Mouse (Mus musculus): ENCODE measurements at regions not wholly inside any gene's neighbourhood (a gene's known extent, or its start where the extent isn't known, plus 50 kb on each side); places are given as distances from the start of the nearest gene placed in this dataset.

GRCm38 (mm10) chr11:37936439-37937134, 700.8 kb upstream of the Tenm2 start:
- Histone ChIP-seq H3K4me3 (ENCODE audit: insufficient read depth, low read depth, low read length) (no peak overlapping the region), H3K27ac (ENCODE audit: insufficient read depth, low read depth, low read length) (no peak overlapping the region), H3K4me1 (ENCODE audit: control insufficient read depth, insufficient read depth, low read length) (no peaks in the 10 kb centered on the region)
- WGBS: 61% methylated on average over 5 of the region's 5 CpGs
- TF ChIP-seq CTCF (IDR thresholded peaks at IDR 0.05; ENCODE audit: insufficient read depth, low read depth, low read length): no peak
- TF ChIP-seq POLR2A (IDR thresholded peaks at IDR 0.05; ENCODE audit: insufficient read depth, low read depth, low read length): no peak

- WGBS: 48% methylated on average over 2 of the region's 2 CpGs
- no peak overlapping the region for H3K4me3 ChIP-seq (ENCODE audit: insufficient read depth, low read depth, low read length)
- no peak overlapping the region for H3K27ac ChIP-seq (ENCODE audit: insufficient read depth, low read depth, low read length)
- TF ChIP-seq POLR2A (IDR thresholded peaks at IDR 0.05; ENCODE audit: insufficient read depth, low read depth, low read length): no peak
- TF ChIP-seq CTCF (IDR thresholded peaks at IDR 0.05; ENCODE audit: insufficient read depth, low read depth, low read length): no peak
- no peaks in the 10 kb centered on the region for H3K4me1 ChIP-seq (ENCODE audit: control insufficient read depth, insufficient read depth, low read length)
Measured at GRCm38 (mm10) chr11:37913161-37913560, 677.4 kb upstream of the Tenm2 start.

GRCm38 (mm10) chr11:37904991-37905390, 669.2 kb upstream of the Tenm2 start:
- no peak for TF ChIP-seq CTCF (IDR thresholded peaks at IDR 0.05; ENCODE audit: insufficient read depth, low read depth, low read length)
- no peak for TF ChIP-seq POLR2A (IDR thresholded peaks at IDR 0.05; ENCODE audit: insufficient read depth, low read depth, low read length)
- H3K4me3 ChIP-seq (ENCODE audit: insufficient read depth, low read depth, low read length): no peak overlapping the region
- 54% methylated on average over 2 of the region's 2 CpGs for WGBS

GRCm38 (mm10) chr11:37897713-37898112, 661.9 kb upstream of the Tenm2 start:
- H3K27ac ChIP-seq (ENCODE audit: insufficient read depth, low read depth, low read length): no peak overlapping the region
- H3K4me3 ChIP-seq (ENCODE audit: insufficient read depth, low read depth, low read length): no peak overlapping the region
- TF ChIP-seq POLR2A (IDR thresholded peaks at IDR 0.05; ENCODE audit: insufficient read depth, low read depth, low read length) (no peak), CTCF (IDR thresholded peaks at IDR 0.05; ENCODE audit: insufficient read depth, low read depth, low read length) (no peak)

More at GRCm38 (mm10) chr11:37904991-37905390, 669.2 kb upstream of the Tenm2 start:
- no peaks in the 10 kb centered on the region for H3K4me1 ChIP-seq (ENCODE audit: control insufficient read depth, insufficient read depth, low read length)
- H3K27ac ChIP-seq (ENCODE audit: insufficient read depth, low read depth, low read length): no peak overlapping the region

GRCm38 (mm10) chr11:37882717-37883116, 647.0 kb upstream of the Tenm2 start:
- Histone ChIP-seq H3K4me1 (ENCODE audit: control insufficient read depth, insufficient read depth, low read length) (no peaks in the 10 kb centered on the region), H3K27ac (ENCODE audit: insufficient read depth, low read depth, low read length) (no peak overlapping the region), H3K4me3 (ENCODE audit: insufficient read depth, low read depth, low read length) (no peak overlapping the region)
- 61% methylated on average over 4 of the region's 4 CpGs for WGBS
- no peak for TF ChIP-seq POLR2A (IDR thresholded peaks at IDR 0.05; ENCODE audit: insufficient read depth, low read depth, low read length)
- no peak for TF ChIP-seq CTCF (IDR thresholded peaks at IDR 0.05; ENCODE audit: insufficient read depth, low read depth, low read length)

More at GRCm38 (mm10) chr11:37897713-37898112, 661.9 kb upstream of the Tenm2 start:
- H3K4me1 ChIP-seq (ENCODE audit: control insufficient read depth, insufficient read depth, low read length): no peaks in the 10 kb centered on the region

GRCm38 (mm10) chr11:37837301-37837700, 601.5 kb upstream of the Tenm2 start:
- H3K27ac ChIP-seq (ENCODE audit: insufficient read depth, low read depth, low read length): no peak overlapping the region
- TF ChIP-seq CTCF (IDR thresholded peaks at IDR 0.05; ENCODE audit: insufficient read depth, low read depth, low read length) (no peak), POLR2A (IDR thresholded peaks at IDR 0.05; ENCODE audit: insufficient read depth, low read depth, low read length) (no peak)
- 68% methylated on average over 5 of the region's 5 CpGs for WGBS
- H3K4me1 ChIP-seq (ENCODE audit: control insufficient read depth, insufficient read depth, low read length): no peaks in the 10 kb centered on the region
- H3K4me3 ChIP-seq (ENCODE audit: insufficient read depth, low read depth, low read length): no peak overlapping the region

GRCm38 (mm10) chr11:37830975-37831374, 595.2 kb upstream of the Tenm2 start:
- H3K4me1 ChIP-seq (ENCODE audit: control insufficient read depth, insufficient read depth, low read length): no peaks in the 10 kb centered on the region
- WGBS: 43% methylated on average over 3 of the region's 3 CpGs
- no peak overlapping the region for H3K27ac ChIP-seq (ENCODE audit: insufficient read depth, low read depth, low read length)
- no peak overlapping the region for H3K4me3 ChIP-seq (ENCODE audit: insufficient read depth, low read depth, low read length)
- TF ChIP-seq POLR2A (IDR thresholded peaks at IDR 0.05; ENCODE audit: insufficient read depth, low read depth, low read length) (no peak), CTCF (IDR thresholded peaks at IDR 0.05; ENCODE audit: insufficient read depth, low read depth, low read length) (no peak)

- H3K4me3 ChIP-seq (ENCODE audit: insufficient read depth, low read depth, low read length): no peak overlapping the region
- TF ChIP-seq CTCF (IDR thresholded peaks at IDR 0.05; ENCODE audit: insufficient read depth, low read depth, low read length) (no peak), POLR2A (IDR thresholded peaks at IDR 0.05; ENCODE audit: insufficient read depth, low read depth, low read length) (no peak)
- no peak overlapping the region for H3K27ac ChIP-seq (ENCODE audit: insufficient read depth, low read depth, low read length)
- H3K4me1 ChIP-seq (ENCODE audit: control insufficient read depth, insufficient read depth, low read length): no peaks in the 10 kb centered on the region
- 82% methylated on average over 5 of the region's 5 CpGs for WGBS
Measured at GRCm38 (mm10) chr11:37806761-37807160, 571.0 kb upstream of the Tenm2 start.

GRCm38 (mm10) chr11:37798783-37799318, 563.1 kb upstream of the Tenm2 start:
- H3K27ac ChIP-seq (ENCODE audit: insufficient read depth, low read depth, low read length): no peak overlapping the region
- TF ChIP-seq POLR2A (IDR thresholded peaks at IDR 0.05; ENCODE audit: insufficient read depth, low read depth, low read length): no peak
- no peak for TF ChIP-seq CTCF (IDR thresholded peaks at IDR 0.05; ENCODE audit: insufficient read depth, low read depth, low read length)
- H3K4me1 ChIP-seq (ENCODE audit: control insufficient read depth, insufficient read depth, low read length): no peaks in the 10 kb centered on the region
- H3K4me3 ChIP-seq (ENCODE audit: insufficient read depth, low read depth, low read length): no peak overlapping the region
- 70% methylated on average over 6 of the region's 6 CpGs for WGBS

All from olfactory bulb, adult 2 months (tissue).